Mouse (Mus musculus): Measurements from ENCODE around the gene Epha3.

GRCm38 (mm10) chr16:63613006-63613405, 251.0 kb downstream of the Epha3 start:
- no peak for TF ChIP-seq CTCF (IDR thresholded peaks at IDR 0.05; ENCODE audit: low read depth)
- no peak for TF ChIP-seq EP300 (IDR thresholded peaks at IDR 0.05; ENCODE audit: low read depth)

Measured in liver, postnatal 0 days (tissue).